Mouse (Mus musculus) thymus, postnatal 10 days (tissue): ENCODE results near the gene Fkbpl.

Experiments used
- DNase-seq, 2 experiments: peaks; one replicate each; pipeline ENCODE4 v3.0.0; 2021; ENCODE audit warnings: low spot score in 2 of 2

The Fkbpl gene

GRCm38 (mm10) chr17:34627093-34627942, 17.2 kb upstream of the Fkbpl start:
- peak; percentile 71 to 79 for DNase-seq

GRCm38 (mm10) chr17:34627943-34628643, 16.5 kb upstream of the Fkbpl start, which contains the start of gene Ppt2:
Gene Ppt2 (minus strand): TSS chr17:34628510.
- peak; percentile 60 to 68 for DNase-seq

- DNase-seq = peak; percentile 37 to 38
Measured at GRCm38 (mm10) chr17:34628644-34628967, 16.0 kb upstream of the Fkbpl start.

- DNase-seq = peak; percentile 47 to 51
Measured at GRCm38 (mm10) chr17:34629221-34629751, 15.3 kb upstream of the Fkbpl start, which contains the start of gene Prrt1. Gene Prrt1 (plus strand): TSS chr17:34629533.

- DNase-seq = peak; percentile 82 to 86
Measured at GRCm38 (mm10) chr17:34629796-34630603, 14.6 kb upstream of the Fkbpl start.

GRCm38 (mm10) chr17:34630761-34631301, 13.7 kb upstream of the Fkbpl start:
- peak; percentile 70 for DNase-seq

GRCm38 (mm10) chr17:34631647-34632046, 12.9 kb upstream of the Fkbpl start:
- peak in 1 of 2 experiments; percentile 33 for DNase-seq

GRCm38 (mm10) chr17:34632261-34632691, 12.3 kb upstream of the Fkbpl start:
- peak; percentile 82 to 89 for DNase-seq

- no peak for DNase-seq
Measured at GRCm38 (mm10) chr17:34635671-34636070, 8.9 kb upstream of the Fkbpl start.

- DNase-seq = no peak
Measured at GRCm38 (mm10) chr17:34637459-34637858, 7.1 kb upstream of the Fkbpl start.

GRCm38 (mm10) chr17:34639461-34640255, 4.9 kb upstream of the Fkbpl start:
- DNase-seq = no peak

GRCm38 (mm10) chr17:34640778-34641601, 3.6 kb upstream of the Fkbpl start:
- DNase-seq = no peak

GRCm38 (mm10) chr17:34641945-34642344, 2.6 kb upstream of the Fkbpl start:
- no peak for DNase-seq

GRCm38 (mm10) chr17:34643379-34643778, 1.2 kb upstream of the Fkbpl start:
- DNase-seq = no peak

- DNase-seq = no peak
Measured at GRCm38 (mm10) chr17:34643944-34644343, 620 bp upstream of the Fkbpl start.

GRCm38 (mm10) chr17:34645256-34645829, 779 bp downstream of the Fkbpl start:
- DNase-seq = no peak

GRCm38 (mm10) chr17:34645831-34646511, 1.4 kb downstream of the Fkbpl start:
- no peak for DNase-seq

- DNase-seq = peak; percentile 90 to 96
Measured at GRCm38 (mm10) chr17:34646906-34647787, 2.6 kb downstream of the Fkbpl start, which contains the start of gene Atf6b. Gene Atf6b (plus strand): TSS chr17:34647146.
